Mouse (Mus musculus): Measurements from ENCODE around the gene Prkar1b.
A peak's percentile ranks its signal among the peaks of the same experiment; 100 is the strongest.

The Prkar1b gene

DNA sequence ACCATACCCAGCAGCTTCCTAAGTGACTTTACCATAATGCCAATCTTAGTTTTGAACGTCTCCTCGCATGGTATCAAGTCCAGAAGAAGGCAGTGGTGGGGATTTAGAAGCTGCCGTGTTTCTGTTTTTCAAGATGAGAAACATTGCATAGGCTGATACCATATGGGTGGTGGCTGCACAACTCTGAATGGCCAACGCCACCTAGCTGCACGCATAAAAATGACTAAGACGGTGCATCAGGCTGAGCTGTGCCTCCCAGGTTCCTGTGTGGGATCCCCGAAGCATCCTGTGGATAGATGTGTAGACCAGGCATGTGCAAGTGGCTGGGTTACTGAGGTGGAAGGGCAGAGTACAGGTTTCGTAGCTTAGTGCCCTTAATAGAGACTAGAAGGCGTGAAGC lies 42.0 kb downstream of the Prkar1b start:
- no peak for DNase-seq (ENCODE audit: low spot score)

DNA sequence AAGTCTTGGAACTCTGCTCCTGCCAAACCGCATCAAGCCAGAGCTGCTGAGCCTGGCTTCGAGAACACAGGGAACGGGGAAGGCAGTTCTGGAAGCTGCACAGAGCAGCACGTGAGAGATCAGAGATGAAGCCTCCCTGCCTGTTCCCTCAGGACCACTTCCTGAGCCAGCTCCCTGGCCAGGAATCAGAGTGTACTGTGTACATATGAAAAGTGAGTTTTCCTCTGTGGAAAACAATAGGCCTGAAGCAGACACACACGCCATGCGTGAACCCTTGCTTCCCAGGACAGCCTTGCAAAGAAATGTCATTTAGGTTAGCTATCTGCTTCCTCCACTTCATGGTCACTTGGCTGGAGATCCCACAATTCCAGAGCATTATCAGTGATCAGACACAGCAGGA lies 48.0 kb downstream of the Prkar1b start:
- no peak for DNase-seq (ENCODE audit: low spot score)

DNA sequence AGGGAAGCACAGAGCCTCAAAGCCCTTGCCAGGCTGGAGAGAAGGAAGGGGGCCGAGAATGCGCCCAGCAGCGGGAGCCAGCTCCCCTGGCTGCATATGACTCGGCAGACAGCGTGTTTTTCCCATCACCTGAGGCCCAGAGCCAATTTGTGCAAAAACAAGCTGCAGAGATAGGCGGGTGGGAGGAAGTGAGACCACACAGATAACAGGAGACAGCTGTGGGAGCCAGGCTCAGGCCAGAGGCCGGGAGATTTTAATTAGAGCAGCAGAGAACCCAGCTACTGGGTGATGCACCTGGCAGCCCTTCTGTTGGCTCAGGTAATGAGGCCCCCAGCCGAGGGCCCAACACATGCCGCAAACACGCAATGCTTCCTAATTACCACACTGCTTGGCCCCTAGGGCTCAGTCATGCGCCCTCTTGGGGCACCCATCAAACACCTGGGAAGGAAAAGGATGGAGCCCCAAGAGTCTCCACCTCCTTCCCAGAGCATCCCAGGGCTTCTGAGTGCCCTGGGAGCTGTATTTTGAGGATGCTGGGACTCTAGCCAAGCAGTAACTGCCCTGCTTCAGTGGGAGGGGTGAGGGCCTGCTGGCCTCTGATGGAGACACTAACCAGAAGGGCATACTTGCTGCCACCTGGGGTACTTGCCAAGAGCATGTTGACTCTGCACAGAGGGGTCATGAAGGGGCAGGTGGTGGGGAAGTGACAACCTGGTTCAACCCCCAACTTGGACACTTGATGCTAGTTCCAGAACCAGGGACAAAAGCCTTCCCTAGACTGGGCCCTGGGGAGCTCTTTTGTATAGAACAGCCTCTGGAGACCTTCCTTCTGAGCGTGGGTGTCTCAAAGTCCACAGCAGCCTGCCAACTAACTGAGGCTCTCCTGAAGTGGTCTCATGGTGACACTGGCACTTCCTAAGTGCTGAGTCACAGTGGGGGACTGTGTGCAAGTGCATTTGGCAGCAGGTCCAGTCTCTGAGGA lies 50.5 kb downstream of the Prkar1b start:
- peak; percentile 67 for DNase-seq (ENCODE audit: low spot score)

GRCm38 (mm10) chr5:139095297-139096110 lies 54.3 kb downstream of the Prkar1b start:
- DNase-seq (ENCODE audit: low spot score) = no peak

- DNase-seq (ENCODE audit: low spot score) = no peak
Measured at GRCm38 (mm10) chr5:139093534-139093933, 56.3 kb downstream of the Prkar1b start.

- no peak for DNase-seq (ENCODE audit: low spot score)
Measured at GRCm38 (mm10) chr5:139091713-139092112, 58.1 kb downstream of the Prkar1b start.

DNA sequence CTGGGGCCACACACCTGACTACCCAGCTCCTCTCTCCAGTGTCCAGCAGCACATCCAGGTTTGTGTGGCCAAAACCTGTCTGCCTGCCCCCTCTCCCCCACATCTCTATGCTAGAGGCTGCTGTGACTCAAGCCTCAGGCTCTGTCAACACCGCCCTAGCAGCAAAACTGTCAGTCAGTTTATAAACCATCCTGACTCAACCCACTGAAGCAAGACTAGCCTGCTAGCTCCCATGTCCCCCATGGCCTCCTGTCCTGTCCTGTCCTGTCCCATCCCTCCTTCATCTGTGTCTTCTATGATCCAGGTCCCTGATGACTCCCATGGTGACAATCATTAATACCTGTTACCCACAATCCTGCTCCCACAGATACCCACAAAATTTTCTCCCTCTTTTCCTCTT lies 59.6 kb downstream of the Prkar1b start:
- no peak for DNase-seq (ENCODE audit: low spot score)

- DNase-seq (ENCODE audit: low spot score) = no peak
Measured at GRCm38 (mm10) chr5:139088173-139088572, 61.6 kb downstream of the Prkar1b start.

DNA sequence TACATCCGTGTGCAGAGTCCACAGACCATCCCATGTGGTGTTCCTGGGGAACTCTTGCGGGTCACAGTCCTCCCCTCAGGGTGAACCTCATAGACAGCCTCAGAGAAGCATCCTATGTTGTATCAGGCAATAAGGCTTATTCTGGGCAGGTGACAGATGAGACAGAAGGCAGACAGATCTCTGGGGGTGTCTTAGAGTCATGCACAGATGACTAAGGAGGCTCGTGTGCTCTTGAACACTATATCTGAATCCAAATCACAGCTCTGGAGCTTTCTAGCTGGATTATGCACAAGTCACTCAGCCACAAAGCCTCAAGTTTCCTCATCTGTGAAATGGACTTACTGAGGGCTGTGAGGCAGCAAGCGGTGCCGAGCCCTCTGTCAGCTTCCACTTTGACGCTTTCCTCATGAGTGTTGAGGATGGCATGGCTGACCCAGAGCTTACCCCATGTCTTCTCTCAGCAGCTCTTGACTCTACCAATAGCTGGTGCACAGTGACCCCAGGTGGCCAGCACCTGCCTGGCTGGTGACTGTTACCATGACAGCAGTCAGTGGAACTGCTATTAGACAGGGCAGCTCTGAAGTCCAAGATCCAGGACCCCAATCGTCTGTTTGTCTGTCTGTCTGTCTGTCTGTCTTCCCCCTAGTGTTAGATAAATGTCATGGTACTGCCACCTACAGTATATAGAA lies 64.8 kb downstream of the Prkar1b start:
- DNase-seq (ENCODE audit: low spot score) = peak; percentile 62

- peak; percentile 69 for DNase-seq (ENCODE audit: low spot score)
Measured at GRCm38 (mm10) chr5:139084302-139084701, 65.5 kb downstream of the Prkar1b start.

GRCm38 (mm10) chr5:139083841-139084240 lies 66.0 kb downstream of the Prkar1b start:
- no peak for DNase-seq (ENCODE audit: low spot score)

GRCm38 (mm10) chr5:139081370-139081769 lies 68.4 kb downstream of the Prkar1b start:
- DNase-seq (ENCODE audit: low spot score) = no peak

DNA sequence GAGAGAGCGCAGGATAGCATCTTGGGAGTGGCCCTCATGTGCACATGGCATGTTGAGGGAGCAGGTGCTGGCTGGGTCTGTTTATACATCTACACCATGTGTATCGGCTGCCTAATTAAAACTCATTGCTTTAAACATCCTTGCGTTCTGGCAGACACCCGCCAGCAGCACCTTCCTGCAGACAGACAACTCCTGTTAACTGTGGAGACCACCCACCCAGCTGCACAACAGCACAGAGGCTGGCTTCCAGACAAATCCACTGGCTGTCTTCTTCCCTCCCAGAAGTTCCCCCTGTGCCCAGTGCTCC lies 71.7 kb downstream of the Prkar1b start:
- peak; percentile 30 for DNase-seq (ENCODE audit: low spot score)

- no peak for DNase-seq (ENCODE audit: low spot score)
Measured at GRCm38 (mm10) chr5:139077311-139078155, 72.3 kb downstream of the Prkar1b start.

DNA sequence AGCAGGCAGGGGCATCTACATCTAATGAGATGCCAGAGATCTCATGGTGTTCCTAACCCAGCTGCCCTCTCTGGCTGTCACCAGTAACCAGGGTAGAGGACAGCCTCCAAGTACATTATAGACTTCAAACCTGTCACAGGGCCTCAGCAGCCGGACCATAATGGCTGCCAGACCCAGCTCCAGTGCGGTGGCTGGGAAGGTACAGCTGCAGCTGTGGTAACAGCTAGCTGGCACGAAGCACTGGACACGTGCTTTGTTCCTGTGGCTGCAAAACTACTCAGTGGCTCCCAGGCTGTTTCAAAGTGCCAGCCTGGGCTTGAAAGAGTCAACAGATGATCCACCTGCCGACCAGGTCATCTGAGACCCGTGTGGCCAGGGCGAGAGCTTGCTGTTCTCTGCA lies 73.4 kb downstream of the Prkar1b start:
- DNase-seq (ENCODE audit: low spot score) = no peak

DNA sequence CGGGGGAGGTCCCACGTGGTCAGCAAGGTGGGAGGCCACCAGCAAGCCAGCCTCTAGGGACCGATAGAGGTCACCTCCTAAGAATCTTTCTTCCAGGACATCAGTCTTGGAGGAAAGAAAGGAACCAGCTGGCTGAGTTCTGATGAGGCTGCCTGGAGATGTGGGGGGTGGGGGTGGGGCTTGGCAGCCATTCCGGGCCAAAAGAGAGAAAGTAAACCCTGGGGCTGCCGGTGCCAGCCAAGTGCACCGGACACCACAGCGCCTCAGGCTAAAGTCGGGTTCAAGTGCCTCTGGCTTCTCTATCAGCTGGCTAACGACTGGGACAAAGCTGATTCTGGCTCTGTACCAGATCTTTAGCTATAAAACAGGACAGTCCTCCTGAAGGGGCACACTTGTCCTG lies 74.0 kb downstream of the Prkar1b start:
- no peak for DNase-seq (ENCODE audit: low spot score)

- peak; percentile 82 for DNase-seq (ENCODE audit: low spot score)
Measured at GRCm38 (mm10) chr5:139075125-139075524, 74.7 kb downstream of the Prkar1b start.

DNA sequence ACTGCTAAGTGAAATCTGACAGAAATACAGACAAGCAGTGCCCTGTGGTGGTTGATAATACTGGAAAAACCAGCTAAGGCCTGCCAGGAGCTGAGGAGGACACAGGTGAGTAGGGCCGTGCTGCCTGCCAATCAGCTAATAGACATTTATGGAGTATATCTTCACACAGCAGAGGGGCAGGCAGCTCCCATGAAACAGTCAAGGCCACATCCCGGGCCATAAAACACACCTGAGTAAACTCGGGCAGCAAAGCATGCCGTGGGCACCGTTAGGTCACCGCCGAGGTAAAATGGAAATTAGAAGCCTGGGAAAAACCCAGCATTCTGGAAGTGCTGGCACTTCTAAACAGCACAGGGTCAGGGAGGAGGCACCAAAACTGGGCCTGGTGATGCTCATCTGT lies 75.8 kb downstream of the Prkar1b start:
- DNase-seq (ENCODE audit: low spot score) = no peak

GRCm38 (mm10) chr5:139072866-139073265 lies 76.9 kb downstream of the Prkar1b start:
- no peak for DNase-seq (ENCODE audit: low spot score)

DNA sequence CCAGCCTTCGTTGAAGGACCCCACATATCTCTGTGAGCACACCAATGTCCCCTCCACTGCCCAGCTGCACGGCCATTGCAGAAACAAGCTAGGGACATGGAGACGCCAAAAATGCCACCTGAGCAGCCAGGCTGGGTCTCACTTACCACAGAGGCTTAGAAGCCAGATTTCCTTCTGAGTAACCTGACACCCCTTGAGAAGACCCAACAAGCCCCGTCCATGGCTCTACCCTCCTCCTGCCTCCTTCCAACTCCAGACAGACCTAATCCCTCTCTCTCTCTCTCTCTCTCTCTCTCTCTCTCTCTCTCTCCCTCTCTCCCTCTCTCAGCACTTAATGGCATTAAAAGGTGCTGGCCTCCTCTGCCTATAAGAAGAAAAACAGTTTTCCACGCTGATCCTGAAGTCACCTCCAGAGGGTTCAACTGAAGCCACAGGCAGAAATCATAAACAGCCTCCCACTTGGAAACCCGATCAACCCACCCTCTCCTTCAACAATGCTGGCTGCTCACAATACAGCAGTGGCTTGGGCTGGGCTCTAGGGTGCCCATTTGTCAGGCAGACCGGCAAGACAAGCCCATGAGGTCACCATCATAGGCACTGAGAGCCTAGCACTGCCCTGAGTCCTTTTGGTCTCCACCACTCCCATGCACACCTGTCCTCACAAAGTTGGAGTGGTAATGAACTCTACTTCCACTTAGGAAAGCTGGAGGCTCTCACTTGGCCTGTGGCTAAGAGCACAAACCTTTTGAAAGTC lies 82.8 kb downstream of the Prkar1b start:
- no peak for DNase-seq (ENCODE audit: low spot score)

DNA sequence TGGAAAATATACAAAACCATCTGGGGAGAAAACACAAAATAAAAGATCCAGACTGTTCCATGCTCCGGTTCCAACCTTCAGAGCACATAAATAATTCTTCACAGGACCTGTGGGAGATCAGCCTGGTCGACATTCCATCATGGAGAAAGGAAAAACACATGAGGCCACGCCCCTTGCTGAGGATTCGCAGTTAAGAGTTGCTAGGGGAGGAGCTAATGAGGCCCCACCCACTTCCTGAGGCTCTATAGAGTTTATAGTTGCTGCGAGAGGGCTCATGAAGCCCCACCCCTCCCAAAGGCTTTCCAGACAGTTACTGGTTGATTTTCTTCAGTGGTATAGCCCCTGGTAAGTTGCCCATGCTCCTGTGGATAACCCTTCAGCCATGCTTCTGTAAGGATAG lies 85.2 kb downstream of the Prkar1b start:
- no peak for DNase-seq (ENCODE audit: low spot score)

All from layer of hippocampus, adult 11-12 months (tissue).